Mouse (Mus musculus): ENCODE data around the gene Asic3.

Asic3 gene

DNA sequence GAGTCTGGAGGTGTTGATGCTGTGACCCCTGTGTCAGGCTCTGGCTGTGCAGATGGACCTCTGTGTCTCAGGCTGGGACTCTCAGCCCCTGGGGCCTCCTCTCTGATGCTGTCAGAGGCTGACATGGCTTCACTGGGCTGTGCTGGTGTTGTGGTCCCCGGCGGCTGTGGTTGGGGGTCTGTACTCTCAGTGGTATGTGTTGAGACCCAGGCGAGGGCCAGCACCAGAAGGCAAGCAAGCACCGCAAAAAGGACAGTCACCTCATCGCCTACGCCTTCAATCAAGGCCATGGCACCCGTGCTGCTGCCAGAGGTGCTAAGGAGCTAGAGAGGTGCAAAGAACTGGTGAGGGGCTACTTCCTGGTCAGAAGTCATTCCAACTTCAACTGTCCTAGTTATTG lies 33.4 kb downstream of the Asic3 start:
- ATAC-seq (ENCODE audit: insufficient number of reproducible peaks, low FRiP score, low TSS enrichment) = no peak

DNA sequence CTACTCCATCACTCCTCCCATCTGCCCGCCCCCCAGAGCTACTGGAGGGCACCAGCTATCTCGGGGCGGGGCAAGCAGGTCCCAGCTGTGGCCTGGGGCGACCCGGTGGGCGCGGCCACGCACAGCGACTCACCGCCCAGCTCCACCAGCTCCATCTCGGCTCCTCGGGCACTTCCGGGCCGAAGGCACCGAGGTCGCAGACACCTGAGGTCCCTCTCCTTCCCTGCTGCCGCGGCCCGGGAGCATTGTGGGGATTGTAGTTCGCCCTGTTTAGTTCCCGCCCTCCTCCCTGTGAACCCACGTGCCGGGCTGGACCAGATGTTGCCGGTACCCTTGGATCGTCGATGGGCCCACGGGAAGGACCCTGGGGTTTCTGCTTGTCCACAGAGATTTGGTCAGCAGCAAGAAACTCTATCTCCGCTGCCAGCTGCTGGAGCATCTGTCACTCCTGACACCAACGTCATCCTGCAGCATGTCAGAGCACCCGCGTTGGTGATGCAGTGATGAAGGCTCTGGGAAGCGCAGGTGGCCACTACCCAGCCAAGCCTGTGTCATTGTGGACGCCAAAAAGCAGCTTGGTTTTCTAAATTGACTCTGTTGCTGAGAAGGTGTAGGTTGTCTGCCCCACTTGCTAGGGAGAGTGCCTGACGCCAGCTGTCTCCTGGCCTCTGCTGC lies 34.6 kb downstream of the Asic3 start, which contains the start of gene Tmub1:
Tmub1 (minus strand) TSS at position 231 of the 675 bp plus-strand sequence.
- ATAC-seq (ENCODE audit: insufficient number of reproducible peaks, low FRiP score, low TSS enrichment) = peak; percentile 46

GRCm38 (mm10) chr5:24451264-24452029 lies 38.3 kb downstream of the Asic3 start:
- ATAC-seq (ENCODE audit: insufficient number of reproducible peaks, low FRiP score, low TSS enrichment) = peak; percentile 62

DNA sequence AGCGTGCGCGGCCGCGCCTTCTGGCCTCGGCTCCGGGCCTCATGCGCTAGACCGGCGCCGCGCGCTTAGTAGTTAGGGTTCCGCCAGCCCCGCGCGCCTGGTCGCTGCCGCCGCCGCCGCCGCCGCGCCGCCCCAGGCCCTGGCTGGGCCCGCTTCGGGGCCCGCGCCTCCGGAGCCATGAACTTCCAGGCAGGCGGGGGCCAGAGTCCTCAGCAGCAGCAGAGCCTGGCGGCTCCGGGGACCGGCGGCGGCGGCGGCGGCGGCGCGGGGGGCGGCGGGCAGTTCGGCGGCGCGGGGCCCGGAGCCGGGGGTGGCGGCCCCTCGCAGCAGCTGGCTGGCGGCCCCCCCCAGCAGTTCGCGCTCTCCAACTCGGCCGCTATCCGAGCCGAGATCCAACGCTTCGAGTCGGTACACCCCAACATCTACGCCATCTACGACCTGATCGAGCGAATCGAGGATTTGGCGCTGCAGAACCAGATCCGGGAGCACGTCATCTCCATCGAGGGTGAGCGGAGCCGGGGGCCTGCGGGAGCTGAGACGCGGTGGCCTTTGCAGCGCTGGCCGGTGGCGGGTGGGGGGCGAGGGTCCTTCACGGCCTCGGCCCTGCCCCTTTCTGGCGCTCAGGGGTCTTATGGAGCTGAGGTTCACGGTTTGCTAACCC lies 39.0 kb downstream of the Asic3 start, which contains the start of gene Agap3:
Agap3 (plus strand) TSS at position 148 of the 661 bp plus-strand sequence.
- ATAC-seq (ENCODE audit: insufficient number of reproducible peaks, low FRiP score, low TSS enrichment) = peak; percentile 6; the same call in 1 of the 2 replicates

- ATAC-seq (ENCODE audit: insufficient number of reproducible peaks, low FRiP score, low TSS enrichment) = 0 out of 2 replicates have a peak, but pooled peaks have one; percentile 6
Observed at GRCm38 (mm10) chr5:24452691-24453233, 39.6 kb downstream of the Asic3 start.

- ATAC-seq (ENCODE audit: insufficient number of reproducible peaks, low FRiP score, low TSS enrichment) = peak; percentile 18; the same call in 1 of the 2 replicates
Observed at GRCm38 (mm10) chr5:24453283-24453984, 40.2 kb downstream of the Asic3 start.

GRCm38 (mm10) chr5:24453985-24454303 lies 40.8 kb downstream of the Asic3 start:
- ATAC-seq (ENCODE audit: insufficient number of reproducible peaks, low FRiP score, low TSS enrichment) = no peak

GRCm38 (mm10) chr5:24455076-24455475 lies 41.9 kb downstream of the Asic3 start:
- ATAC-seq (ENCODE audit: insufficient number of reproducible peaks, low FRiP score, low TSS enrichment) = no peak

DNA sequence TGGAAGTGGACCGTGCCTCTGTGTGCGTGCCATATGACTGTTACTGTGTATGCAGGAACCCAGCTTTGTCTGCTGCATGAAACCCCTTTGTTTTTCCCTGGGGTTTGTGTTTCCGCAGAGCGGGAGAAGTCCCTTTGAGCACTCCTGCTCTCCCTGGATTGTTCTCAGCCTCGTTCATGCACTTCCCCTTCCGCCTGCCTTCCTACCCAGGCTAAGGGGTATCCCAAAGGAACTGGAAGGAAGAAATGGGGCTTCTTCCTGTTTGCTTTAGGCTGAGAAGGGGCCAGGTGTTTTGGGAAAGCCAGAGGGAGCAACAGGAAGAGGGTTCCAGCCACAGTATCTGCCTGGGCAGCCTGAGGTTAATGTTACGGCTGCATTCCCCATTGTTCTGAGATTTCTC lies 42.4 kb downstream of the Asic3 start:
- no peak for ATAC-seq (ENCODE audit: insufficient number of reproducible peaks, low FRiP score, low TSS enrichment)

DNA sequence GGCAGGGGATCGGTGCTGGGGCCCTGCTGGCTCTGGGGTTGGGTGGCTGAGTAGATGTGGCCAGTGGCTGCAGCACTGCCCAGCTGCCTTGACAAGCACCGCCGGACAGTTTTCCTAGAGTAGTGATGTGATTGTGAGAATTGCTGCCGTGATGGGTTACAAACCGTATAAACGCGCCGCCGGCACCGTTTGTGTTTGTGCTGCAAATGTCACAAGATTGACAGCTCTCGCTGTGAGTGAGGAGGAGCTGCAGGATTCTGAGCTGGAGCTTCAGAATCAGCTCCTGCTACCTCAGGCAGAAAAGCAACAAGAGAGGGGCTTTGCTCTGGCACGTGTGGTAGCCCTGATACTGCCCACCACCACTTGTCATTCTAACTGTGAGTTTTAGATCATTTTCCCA lies 53.6 kb downstream of the Asic3 start:
- ATAC-seq (ENCODE audit: insufficient number of reproducible peaks, low FRiP score, low TSS enrichment) = no peak

All from cerebellum, adult (tissue).